Mouse (Mus musculus) midbrain, postnatal 0 days (tissue): Measurements from ENCODE around the gene Prdx5. TPM values are rescaled to one million over a fixed set of nuclear protein-coding genes. Genes with fewer than 3 reads are reported as not detected.

Source experiments
- ATAC-seq: fragments of 200-750 bp; cut with Nextera tagmentation; 2 replicates; pipeline ENCODE4 v1.8.0; 2017; ENCODE audit warnings: moderate number of reproducible peaks, mild to moderate bottlenecking, moderate TSS enrichment, moderate library complexity; ENCODE audit not compliant: low FRiP score
- DNase-seq: peaks from one replicate; pipeline ENCODE4 v3.0.0-alpha.2; 2015; ENCODE audit warnings: low spot score
- H3K27ac ChIP-seq: fragments of 300-500 bp; sonication (generic); 2 replicates; pipeline ENCODE4 v1.5.1; 2014; ENCODE audit warnings: low read depth, mild to moderate bottlenecking, low read length, mixed read lengths
- H3K27me3 ChIP-seq: fragments of 300-500 bp; sonication (generic); 2 replicates; pipeline ENCODE4 v1.6.1; 2014; ENCODE audit warnings: low read length, control low read depth, mixed read lengths; ENCODE audit not compliant: insufficient read depth
- H3K36me3 ChIP-seq: fragments of 300-500 bp; sonication (generic); 2 replicates; pipeline ENCODE4 v1.6.1; 2014; ENCODE audit warnings: low read length, control low read depth, mixed read lengths; ENCODE audit not compliant: insufficient read depth
- H3K4me1 ChIP-seq: fragments of 300-500 bp; sonication (generic); 2 replicates; pipeline ENCODE4 v1.6.1; 2014; ENCODE audit warnings: mild to moderate bottlenecking, control low read depth, antibody characterized with exemption, low read length, mixed read lengths; ENCODE audit not compliant: insufficient read depth
- H3K4me2 ChIP-seq: fragments of 300-500 bp; sonication (generic); 2 replicates; pipeline ENCODE4 v1.6.1; 2014; ENCODE audit warnings: low read depth, mild to moderate bottlenecking, low read length, mixed read lengths; ENCODE audit not compliant: poor library complexity, severe bottlenecking
- H3K4me3 ChIP-seq: fragments of 300-500 bp; sonication (generic); 2 replicates; pipeline ENCODE4 v1.5.1; 2014; ENCODE audit warnings: low read depth, mild to moderate bottlenecking, low read length, moderate library complexity
- H3K9ac ChIP-seq: fragments of 300-500 bp; sonication (generic); replicated peaks from 2 replicates; pipeline ENCODE4 v1.6.1; 2014; ENCODE audit warnings: mild to moderate bottlenecking, low read length, moderate library complexity, mixed read lengths; ENCODE audit not compliant: poor library complexity, severe bottlenecking
- H3K9me3 ChIP-seq: fragments of 300-500 bp; sonication (generic); 2 replicates; pipeline ENCODE4 v1.6.1; 2016; ENCODE audit warnings: low read length, control low read depth
- CTCF ChIP-seq: IDR thresholded peaks from 2 replicates; pipeline ENCODE4 v1.5.1; 2016; ENCODE audit warnings: antibody characterized with exemption, mild to moderate bottlenecking
- WGBS: fragments of 180-500 bp; shearing (Covaris S2); extraction: QIAGEN DNeasy Blood & Tissue Kit; methylation state at CpG from one replicate; pipeline ENCODE4 v1.1.7; 2014; 5-methylcytosine and 5-hydroxymethylcytosine counted together
- polyA plus RNA-seq: library from polyadenylated mRNA; unstranded; fragments of >200 nt; fragmentation: Nextera tagmentation; extraction: Ambion mirVana; gene quantifications from 2 replicates; pipeline ENCODE4 v1.2.1, GENCODE M21; 2015
- total RNA-seq: library from RNA; depleted of rRNA; stranded (reverse); fragments of >200 nt; gene quantifications from 2 replicates; pipeline ENCODE4 v1.2.3, GENCODE M21; 2014

The Prdx5 gene
- total and polyA plus RNA-seq, 2 experiments from 2014 or later, result 223 to 491 TPM

GRCm38 (mm10) chr19:6951994-6952711 is 42.2 kb upstream of the Prdx5 start:
- no peak for TF ChIP-seq CTCF
- no peaks in the 10 kb centered on the region for H3K9me3 ChIP-seq
- peak overlapping the region; percentile 57 for H3K9ac ChIP-seq
- H3K4me1 ChIP-seq, result 0 out of 2 replicates have a peak, but pooled peaks cover 3% of the 10 kb centered on the region
- peak overlapping the region; percentile 59 for H3K4me3 ChIP-seq
- H3K4me2 ChIP-seq, result peak overlapping the region; percentile 76
- 3% methylated on average over 30 of the region's 31 CpGs for WGBS
- DNase-seq, result peak; percentile 69
- ATAC-seq, result peak; percentile 53
- no peaks in the 10 kb centered on the region for H3K27me3 ChIP-seq
- H3K36me3 ChIP-seq, result peaks cover 13% of the 10 kb centered on the region; the same call in 1 of the 2 replicates
- peak overlapping the region; percentile 85 for H3K27ac ChIP-seq

GRCm38 (mm10) chr19:6951381-6951968 is 41.6 kb upstream of the Prdx5 start:
- WGBS, result under 1% methylated on average over 35 of the region's 35 CpGs
- Histone ChIP-seq H3K4me3 (peak overlapping the region; percentile 59), H3K4me2 (peak overlapping the region; percentile 76), H3K36me3 (peaks cover 13% of the 10 kb centered on the region; the same call in 1 of the 2 replicates), H3K27ac (peak overlapping the region; percentile 85), H3K9ac (peak overlapping the region; percentile 64), H3K9me3 (no peaks in the 10 kb centered on the region), H3K4me1 (0 out of 2 replicates have a peak, but pooled peaks cover 3% of the 10 kb centered on the region), H3K27me3 (no peaks in the 10 kb centered on the region)
- ATAC-seq (peak; percentile 78), DNase-seq (peak; percentile 96)
- TF ChIP-seq CTCF, result no peak

- DNase-seq, result peak; percentile 80
- Histone ChIP-seq H3K4me2 (peak overlapping the region; percentile 76), H3K27ac (peak overlapping the region; percentile 85), H3K9ac (peak overlapping the region; percentile 64), H3K9me3 (no peaks in the 10 kb centered on the region), H3K4me1 (0 out of 2 replicates have a peak, but pooled peaks cover 3% of the 10 kb centered on the region), H3K36me3 (peaks cover 12% of the 10 kb centered on the region; the same call in 1 of the 2 replicates), H3K4me3 (peak overlapping the region; percentile 59), H3K27me3 (no peaks in the 10 kb centered on the region)
- peak; percentile 29; the same call in 1 of the 2 replicates for ATAC-seq
- no peak for TF ChIP-seq CTCF
- under 1% methylated on average over 28 of the region's 28 CpGs for WGBS
These were observed 40.8 kb upstream of the Prdx5 start for GRCm38 (mm10) chr19:6950613-6951153.

DNA sequence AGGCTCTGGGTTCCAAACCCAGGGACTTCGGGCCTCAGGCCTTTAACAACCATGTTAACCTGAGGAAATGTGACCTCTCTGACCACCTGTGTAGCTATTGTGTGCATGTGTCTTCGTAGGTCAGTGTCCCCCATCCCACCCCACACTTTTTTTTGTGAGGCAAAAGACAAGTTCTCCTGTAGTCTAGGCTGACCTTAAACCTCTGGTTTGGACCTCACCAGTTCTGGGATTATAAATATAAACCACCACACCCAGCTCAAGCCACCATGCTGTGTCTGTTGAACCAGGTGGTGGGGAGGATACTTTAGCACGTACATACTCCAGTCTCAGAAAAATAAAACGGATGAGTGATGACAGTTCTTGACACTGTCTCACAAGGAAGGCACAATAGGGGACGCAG is 40.0 kb upstream of the Prdx5 start:
- 0 out of 2 replicates have a peak, but pooled peaks cover 3% of the 10 kb centered on the region for H3K4me1 ChIP-seq
- peaks cover 5% of the 10 kb centered on the region; the same call in 1 of the 2 replicates for H3K36me3 ChIP-seq
- ATAC-seq, result no peak
- H3K9me3 ChIP-seq, result no peaks in the 10 kb centered on the region
- H3K4me3 ChIP-seq, result peak overlapping the region; percentile 59
- H3K4me2 ChIP-seq, result peak overlapping the region; percentile 76
- H3K27me3 ChIP-seq, result no peaks in the 10 kb centered on the region
- 55% methylated on average over 5 of the region's 5 CpGs for WGBS
- no peak for TF ChIP-seq CTCF
- H3K27ac ChIP-seq, result peak overlapping the region; percentile 85; the same call in 1 of the 2 replicates
- DNase-seq, result no peak
- H3K9ac ChIP-seq, result peak overlapping the region; percentile 64; the same call in 1 of the 2 replicates

DNA sequence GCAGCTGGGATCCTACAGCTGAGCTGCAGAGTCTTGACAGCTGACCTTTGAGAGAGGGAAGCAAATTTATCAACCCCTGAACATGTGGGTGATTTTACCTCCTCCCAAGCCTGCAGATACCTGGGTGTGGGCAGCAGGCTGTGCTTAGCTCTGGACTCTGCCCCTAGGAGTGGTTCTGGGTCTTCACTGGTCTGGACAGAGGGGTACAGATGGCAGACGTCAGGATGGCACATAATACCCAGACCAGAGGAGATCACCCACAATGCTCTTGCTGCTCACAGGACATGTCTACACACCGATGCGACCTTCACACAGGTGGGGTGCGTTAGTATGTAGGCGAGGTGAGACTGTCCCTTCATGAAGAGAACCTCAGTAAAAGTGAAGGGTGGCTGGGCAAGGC is 39.6 kb upstream of the Prdx5 start:
- Histone ChIP-seq H3K9ac (no peak overlapping the region), H3K4me3 (no peak overlapping the region), H3K27ac (no peak overlapping the region), H3K36me3 (peaks cover 5% of the 10 kb centered on the region; the same call in 1 of the 2 replicates), H3K27me3 (no peaks in the 10 kb centered on the region), H3K9me3 (no peaks in the 10 kb centered on the region), H3K4me1 (0 out of 2 replicates have a peak, but pooled peaks cover 3% of the 10 kb centered on the region), H3K4me2 (no peak overlapping the region)
- no peak for ATAC-seq
- WGBS, result 91% methylated on average over 5 of the region's 5 CpGs
- no peak for DNase-seq
- no peak for TF ChIP-seq CTCF
